Mouse (Mus musculus): ENCODE measurements at regions not wholly inside any gene's neighbourhood (a gene's known extent, or its start where the extent isn't known, plus 50 kb on each side); places are given as distances from the start of the nearest gene placed in this dataset.

DNA sequence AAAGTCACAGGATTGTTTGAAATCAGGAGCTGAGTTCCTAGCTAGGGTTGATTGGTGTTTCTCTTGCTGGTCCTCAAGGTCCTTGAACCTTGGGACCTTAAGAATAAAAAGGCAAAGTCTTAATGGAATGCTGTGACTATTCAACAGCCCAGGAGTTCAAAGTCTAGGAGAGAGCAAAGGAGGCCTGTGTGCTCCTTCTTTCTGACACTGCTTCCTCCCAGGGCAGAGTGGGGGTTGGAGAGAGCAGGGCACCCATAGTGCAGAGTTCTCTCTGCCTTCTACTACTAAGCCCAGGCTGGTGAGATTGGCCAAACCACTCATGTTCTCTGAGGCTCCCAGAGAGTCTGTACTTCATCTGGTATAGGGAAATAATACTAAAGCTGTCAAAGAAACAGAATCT is 115.6 kb upstream of the Ccdc85a start:
- no peak for TF ChIP-seq EP300 (IDR thresholded peaks at IDR 0.05; ENCODE audit: low read depth)
- TF ChIP-seq CTCF (IDR thresholded peaks at IDR 0.05; ENCODE audit: low read depth): no peak

Data from heart, postnatal 0 days (tissue).